Mouse (Mus musculus) bone marrow macrophage, adult 2 months (primary cell): ENCODE data around the gene Tbc1d13.

Experiments
- CTCF ChIP-seq: IDR thresholded peaks from 2 replicates; pipeline ENCODE4 v1.5.1; 2012; ENCODE audit warnings: low read depth, mild to moderate bottlenecking, low read length, moderate library complexity
- POLR2A ChIP-seq: IDR thresholded peaks from 2 replicates; pipeline ENCODE4 v1.6.1; 2012; ENCODE audit warnings: mild to moderate bottlenecking, low read depth, low read length, borderline replicate concordance

GRCm38 (mm10) chr2:30093471-30094207 lies 39.9 kb upstream of the Tbc1d13 start, which contains the start of gene Zdhhc12:
- TF ChIP-seq CTCF, result no peak
- peak; percentile 72; the same call in 1 of the 2 replicates for TF ChIP-seq POLR2A
